ENCODE assay signal across 9 mouse cellular contexts in the genomic region with DNA sequence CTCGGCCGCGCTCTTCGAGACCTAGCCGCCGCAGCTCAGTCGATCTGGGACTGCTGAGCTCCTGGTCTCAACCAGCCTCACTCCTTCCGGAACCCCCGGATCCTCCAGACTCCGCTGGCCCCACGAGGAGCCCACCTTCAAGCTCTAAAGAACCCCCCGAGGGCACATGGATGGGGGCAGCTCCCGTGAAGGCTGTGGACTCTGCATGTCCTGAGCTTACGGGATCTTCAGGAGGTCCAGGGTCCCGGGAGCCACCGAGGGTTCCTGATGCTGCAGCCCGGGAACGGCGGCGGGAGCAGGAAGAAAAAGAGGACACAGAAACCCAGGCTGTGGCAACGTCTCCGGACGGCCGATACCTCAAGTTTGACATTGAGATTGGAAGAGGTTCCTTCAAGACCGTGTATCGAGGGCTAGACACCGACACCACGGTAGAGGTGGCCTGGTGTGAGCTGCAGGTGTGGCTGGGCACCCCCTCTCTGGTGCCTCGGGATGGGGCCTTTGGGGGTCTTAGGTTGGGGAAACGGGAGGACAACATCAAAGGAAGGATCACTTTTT. TPM values are rescaled to one million over a fixed set of nuclear protein-coding genes. Genes with fewer than 3 reads are reported as not detected.
A peak's percentile ranks its signal among the peaks of the same experiment; 100 is the strongest.
DNase-seq lines count a peak whose midpoint lies in the region; ATAC-seq and TF ChIP-seq lines count a peak whose summit lies in the region.
"Had no signal": no experiment of that assay in that cellular context is flagged by ENCODE, and none has a peak within 500 bp of the region (broad histone marks: within the 10 kb centered on the region; RNA-seq: fewer than 3 reads in every experiment).

No protein-coding gene starts in this region.

- H3K27me3 ChIP-seq in lung, postnatal 0 days (replicated peaks; ENCODE audit: insufficient read depth, low read length) = peaks cover 11% of the 10 kb centered on the region; the same call in 1 of the 2 replicates
- H3K27me3 ChIP-seq in forebrain, embryonic 13.5 days = peaks cover 56% of the 10 kb centered on the region
- peaks cover 46% of the 10 kb centered on the region for H3K27me3 ChIP-seq in limb, embryonic 13.5 days
- H3K27me3 ChIP-seq in neural tube, embryonic 13.5 days = peaks cover 60% of the 10 kb centered on the region

- peak overlapping the region; percentile 98 for H3K4me2 ChIP-seq in lung, postnatal 0 days (replicated peaks; ENCODE audit: low read depth, low read length)
- H3K4me2 ChIP-seq in forebrain, embryonic 13.5 days = peak overlapping the region; percentile 89
- H3K4me2 ChIP-seq in limb, embryonic 13.5 days (replicated peaks) = peak overlapping the region; percentile 99
- peak overlapping the region; percentile 78 for H3K4me2 ChIP-seq in neural tube, embryonic 13.5 days

- no peaks in the 10 kb centered on the region; the same call in 1 of the 2 replicates for H3K36me3 ChIP-seq in lung, postnatal 0 days (ENCODE audit: insufficient read depth, low read length)
- H3K36me3 ChIP-seq in forebrain, embryonic 13.5 days (ENCODE audit: poor library complexity, severe bottlenecking) = peaks cover 22% of the 10 kb centered on the region
- peaks cover 27% of the 10 kb centered on the region for H3K36me3 ChIP-seq in limb, embryonic 13.5 days
- H3K36me3 ChIP-seq in neural tube, embryonic 13.5 days = peaks cover 13% of the 10 kb centered on the region

- no peak for TF ChIP-seq EP300 in lung, postnatal 0 days (IDR thresholded peaks at IDR 0.05)

- DNase-seq in lung, postnatal 0 days (ENCODE audit: low spot score) = no peak
- no peak for DNase-seq in lung, adult 18-20 months
- DNase-seq in cerebellum, adult 11 months = no peak
- no peak for DNase-seq in gastrocnemius, postnatal 10 days

- WGBS in lung, postnatal 0 days = under 1% methylated on average over 30 of the region's 30 CpGs
- under 1% methylated on average over 30 of the region's 30 CpGs for WGBS in forebrain, embryonic 13.5 days
- WGBS in limb, embryonic 13.5 days = under 1% methylated on average over 30 of the region's 30 CpGs
- under 1% methylated on average over 30 of the region's 30 CpGs for WGBS in neural tube, embryonic 13.5 days

- peak overlapping the region; percentile 56 for H3K4me3 ChIP-seq in lung, postnatal 0 days (ENCODE audit: low read depth, low read length)
- peak overlapping the region; percentile 44 for H3K4me3 ChIP-seq in forebrain, embryonic 13.5 days
- peak overlapping the region; percentile 62 for H3K4me3 ChIP-seq in limb, embryonic 13.5 days
- H3K4me3 ChIP-seq in neural tube, embryonic 13.5 days = peak overlapping the region; percentile 42

- peaks cover 21% of the 10 kb centered on the region; the same call in 1 of the 2 replicates for H3K4me1 ChIP-seq in lung, postnatal 0 days (ENCODE audit: insufficient read depth, low read depth, low read length)
- H3K4me1 ChIP-seq in forebrain, embryonic 13.5 days = peaks cover 46% of the 10 kb centered on the region
- H3K4me1 ChIP-seq in limb, embryonic 13.5 days = peaks cover 61% of the 10 kb centered on the region
- peaks cover 56% of the 10 kb centered on the region for H3K4me1 ChIP-seq in neural tube, embryonic 13.5 days (replicated peaks)

- no peak for ATAC-seq in lung, postnatal 0 days
- ATAC-seq in forebrain, embryonic 13.5 days = no peak; the same call in 1 of the 2 replicates
- no peak; the same call in 1 of the 2 replicates for ATAC-seq in limb, embryonic 13.5 days (ENCODE audit: low FRiP score, low read depth)
- ATAC-seq in neural tube, embryonic 13.5 days (ENCODE audit: low read depth) = no peak; the same call in 1 of the 2 replicates
- no peak for ATAC-seq in monocyte, adult 5-6 weeks (replicated peaks; ENCODE audit: insufficient number of reproducible peaks, low FRiP score, low TSS enrichment, poor library complexity, severe bottlenecking)

- no peak for TF ChIP-seq CTCF in lung, postnatal 0 days (IDR thresholded peaks at IDR 0.05)

- H3K27ac ChIP-seq in lung, postnatal 0 days (ENCODE audit: low read length) = 0 out of 2 replicates have a peak overlapping the region, but pooled peaks have one; percentile 32
- no peak overlapping the region for H3K27ac ChIP-seq in forebrain, embryonic 13.5 days
- H3K27ac ChIP-seq in limb, embryonic 13.5 days = peak overlapping the region; percentile 83; the same call in 1 of the 2 replicates
- 0 out of 2 replicates have a peak overlapping the region, but pooled peaks have one; percentile 2 for H3K27ac ChIP-seq in neural tube, embryonic 13.5 days (replicated peaks)

- H3K9me3 ChIP-seq in lung, postnatal 0 days (ENCODE audit: low read length) = no peaks in the 10 kb centered on the region
- H3K9me3 ChIP-seq in forebrain, embryonic 13.5 days (replicated peaks) = no peaks in the 10 kb centered on the region
- no peaks in the 10 kb centered on the region for H3K9me3 ChIP-seq in limb, embryonic 13.5 days
- no peaks in the 10 kb centered on the region for H3K9me3 ChIP-seq in neural tube, embryonic 13.5 days

- H3K9ac ChIP-seq in lung, postnatal 0 days (replicated peaks; ENCODE audit: low read depth) = peak overlapping the region; percentile 58
- H3K9ac ChIP-seq in forebrain, embryonic 13.5 days = peak overlapping the region; percentile 71
- peak overlapping the region; percentile 84 for H3K9ac ChIP-seq in limb, embryonic 13.5 days
- peak overlapping the region; percentile 72 for H3K9ac ChIP-seq in neural tube, embryonic 13.5 days

RNA-seq across cellular contexts. Expression of a gene that starts 0.5 kb away (rescaled TPM):
- polyA plus RNA-seq in lung, postnatal 0 days (2015; fragmentation: Nextera tagmentation; extraction: Ambion mirVana) = 10.6 and 14.6 TPM in 2 replicates
- 4.4 and 4.5 TPM in 2 replicates for polyA plus RNA-seq in forebrain, embryonic 13.5 days (2015; fragmentation: Nextera tagmentation; extraction: Ambion mirVana)
- 8.5 and 10.2 TPM in 2 replicates for polyA plus RNA-seq in limb, embryonic 13.5 days (2015; fragmentation: Nextera tagmentation; extraction: Ambion mirVana)
- polyA plus RNA-seq in neural tube, embryonic 13.5 days (2015; fragmentation: Nextera tagmentation; extraction: Ambion mirVana) = 5.5 and 6.8 TPM in 2 replicates
- 1 to 10 TPM in 1 of 2 experiments, under 1 TPM in 1; 0.35 to 1.4 TPM for total RNA-seq in gastrocnemius, postnatal 10 days (2021)
- 0.11 to 1.7 TPM (median 0.19 TPM) in 3 replicates for total RNA-seq in monocyte, adult 5-6 weeks (2017)

RNA-seq across cellular contexts. Expression of a gene that starts 7.4 kb away (rescaled TPM):
- polyA plus RNA-seq in lung, postnatal 0 days (2015; fragmentation: Nextera tagmentation; extraction: Ambion mirVana) = 121 and 133 TPM in 2 replicates
- polyA plus RNA-seq in forebrain, embryonic 13.5 days (2015; fragmentation: Nextera tagmentation; extraction: Ambion mirVana) = 92.6 and 109 TPM in 2 replicates
- polyA plus RNA-seq in limb, embryonic 13.5 days (2015; fragmentation: Nextera tagmentation; extraction: Ambion mirVana) = 104 and 109 TPM in 2 replicates
- 114 and 117 TPM in 2 replicates for polyA plus RNA-seq in neural tube, embryonic 13.5 days (2015; fragmentation: Nextera tagmentation; extraction: Ambion mirVana)
- 10 to 100 TPM; 40.1 to 44.3 TPM for total RNA-seq in gastrocnemius, postnatal 10 days (2021)
- total RNA-seq in monocyte, adult 5-6 weeks (2017) = 42.7 to 62.9 TPM (median 53.8 TPM) in 3 replicates

RNA-seq across cellular contexts. Expression of a gene that starts 15.1 kb away (rescaled TPM):
- 759 and 834 TPM in 2 replicates for polyA plus RNA-seq in lung, postnatal 0 days (2015; fragmentation: Nextera tagmentation; extraction: Ambion mirVana)
- polyA plus RNA-seq in forebrain, embryonic 13.5 days (2015; fragmentation: Nextera tagmentation; extraction: Ambion mirVana) = 43.9 and 55.3 TPM in 2 replicates
- 72.9 and 74.7 TPM in 2 replicates for polyA plus RNA-seq in limb, embryonic 13.5 days (2015; fragmentation: Nextera tagmentation; extraction: Ambion mirVana)
- polyA plus RNA-seq in neural tube, embryonic 13.5 days (2015; fragmentation: Nextera tagmentation; extraction: Ambion mirVana) = 97.6 and 108 TPM in 2 replicates
- total RNA-seq in gastrocnemius, postnatal 10 days (2021) = 10 to 100 TPM; 70.5 to 72.8 TPM
- not detected in 3 replicates for total RNA-seq in monocyte, adult 5-6 weeks (2017)
- total RNA-seq: neutrophil, adult 5-6 weeks had no signal

RNA-seq across cellular contexts. Expression of a gene that starts 17.9 kb away (rescaled TPM):
- 1.1 TPM in 2 replicates for polyA plus RNA-seq in lung, postnatal 0 days (2015; fragmentation: Nextera tagmentation; extraction: Ambion mirVana)
- 1.2 and 1.9 TPM in 2 replicates for polyA plus RNA-seq in forebrain, embryonic 13.5 days (2015; fragmentation: Nextera tagmentation; extraction: Ambion mirVana)
- polyA plus RNA-seq in limb, embryonic 13.5 days (2015; fragmentation: Nextera tagmentation; extraction: Ambion mirVana) = 1.7 and 1.9 TPM in 2 replicates
- polyA plus RNA-seq in neural tube, embryonic 13.5 days (2015; fragmentation: Nextera tagmentation; extraction: Ambion mirVana) = 0.89 and 1.0 TPM in 2 replicates
- under 1 TPM; 0.14 to 0.18 TPM for total RNA-seq in gastrocnemius, postnatal 10 days (2021)
- 1.8 to 3.2 TPM in 2 of 3 replicates, not detected in the other for total RNA-seq in monocyte, adult 5-6 weeks (2017)

RNA-seq across cellular contexts. Expression of a gene that starts 18.0 kb away (rescaled TPM):
- polyA plus RNA-seq in lung, postnatal 0 days (2015; fragmentation: Nextera tagmentation; extraction: Ambion mirVana) = 159 and 166 TPM in 2 replicates
- 190 and 203 TPM in 2 replicates for polyA plus RNA-seq in forebrain, embryonic 13.5 days (2015; fragmentation: Nextera tagmentation; extraction: Ambion mirVana)
- 172 and 175 TPM in 2 replicates for polyA plus RNA-seq in limb, embryonic 13.5 days (2015; fragmentation: Nextera tagmentation; extraction: Ambion mirVana)
- polyA plus RNA-seq in neural tube, embryonic 13.5 days (2015; fragmentation: Nextera tagmentation; extraction: Ambion mirVana) = 211 and 238 TPM in 2 replicates
- total RNA-seq in gastrocnemius, postnatal 10 days (2021) = 10 to 100 TPM; 66.3 to 74.5 TPM
- total RNA-seq in monocyte, adult 5-6 weeks (2017) = 18.8 to 43.1 TPM (median 26.8 TPM) in 3 replicates
